Mouse (Mus musculus): ENCODE measurements around the gene Sbno1. TPM values are rescaled to one million over a fixed set of nuclear protein-coding genes. Genes with fewer than 3 reads are reported as not detected.
A peak's percentile ranks its signal among the peaks of the same experiment; 100 is the strongest.

The Sbno1 gene
- total RNA-seq (2012; rRNA removed) (38.8 and 39.3 TPM in 2 replicates), polyA plus RNA-seq (2012; ENCODE audit: insufficient read depth in 1 of 2, insufficient read length in 2 of 2, low read depth in 1 of 2, low replicate concordance in 2 of 2, missing spikeins in 1 of 2) (100 to 1,000 TPM in 1 of 2 experiments, 10 to 100 TPM in 1; 32.4 to 500 TPM)

DNA sequence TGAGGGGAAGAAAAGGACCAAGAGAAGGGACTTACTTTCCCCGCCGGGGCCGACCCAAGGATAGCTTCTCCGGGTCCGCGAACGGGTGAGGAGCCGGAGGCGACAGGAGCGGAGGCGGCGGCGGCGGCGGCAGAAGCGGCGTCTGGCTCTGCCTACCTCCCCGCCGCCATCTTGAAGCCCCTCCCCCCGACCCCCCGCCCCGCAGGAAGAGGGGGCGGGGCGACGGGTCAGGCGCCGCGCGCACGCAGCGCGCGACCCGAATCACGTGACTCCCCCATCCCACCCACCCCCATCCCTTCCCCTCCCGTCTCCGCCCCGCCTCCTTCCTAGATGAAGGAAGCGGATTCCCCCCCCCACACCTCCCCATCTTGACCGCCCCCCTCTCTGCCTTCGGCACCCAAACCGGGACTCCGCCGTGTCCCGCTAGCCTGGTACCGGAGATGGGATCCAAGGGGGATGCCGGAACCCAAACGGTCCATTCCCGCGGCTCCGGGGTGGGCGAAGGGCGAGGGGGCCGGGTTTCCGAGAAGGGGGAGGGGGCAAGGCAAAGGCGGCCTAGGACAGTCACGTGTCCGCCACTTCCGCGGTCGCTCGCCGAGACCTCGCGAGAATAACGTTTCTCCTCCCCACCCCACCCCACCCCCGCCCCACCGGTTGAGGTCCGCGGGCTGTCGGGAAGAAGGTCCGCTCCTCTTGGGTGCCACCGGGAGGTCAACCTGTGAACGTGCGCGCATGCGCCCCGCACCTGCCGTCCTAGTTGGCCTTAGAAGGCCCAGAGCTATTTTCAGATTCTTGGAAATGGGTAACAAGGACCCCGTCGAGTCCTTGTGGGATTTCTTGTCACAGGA, at the start of gene Sbno1:
Sbno1 (minus strand) TSS at position 590 of the 848 bp plus-strand sequence.
- Histone ChIP-seq H3K9ac (ENCODE audit: control insufficient read depth, low read depth, low read length, poor library complexity, severe bottlenecking) (peak within 1 kb of the TSS; percentile 100), H3K4me3 (ENCODE audit: control insufficient read depth in 1 of 2, insufficient read depth in 1 of 2, low read depth in 2 of 2, low read length in 2 of 2) (peak within 1 kb of the TSS; percentile 86 to 100), H3K27me3 (ENCODE audit: control insufficient read depth in 1 of 2, insufficient read depth in 2 of 2, low read length in 2 of 2) (no peaks in the 10 kb centered on the region), H3K79me2 (ENCODE audit: control insufficient read depth, insufficient read depth, low read length, poor library complexity) (peaks cover 47% of the 10 kb centered on the region), H3K27ac (ENCODE audit: control insufficient read depth, low read depth, low read length) (peak within 1 kb of the TSS; percentile 91), H3K36me3 (ENCODE audit: control insufficient read depth in 1 of 2, insufficient read depth in 2 of 2, low read length in 2 of 2) (peaks cover 0 to 30% of the 10 kb centered on the region in 2 experiments; a peak in 2 of 4 replicates), H3K4me1 (ENCODE audit: control insufficient read depth in 1 of 2, insufficient read depth in 2 of 2, low read length in 2 of 2) (peaks cover 7 to 9% of the 10 kb centered on the region in 2 experiments), H3K9me3 (replicated peaks; ENCODE audit: insufficient read depth, low read length) (no peaks in the 10 kb centered on the region)
- peak; percentile 97 for DNase-seq (ENCODE audit: low read depth, low spot score)
- TF ChIP-seq ETS1 (IDR thresholded peaks at IDR 0.05; ENCODE audit: low read depth, low read length) (0 out of 2 replicates have a peak, but pooled peaks have one; percentile 13), CTCF (IDR thresholded peaks at IDR 0.05 in 2 of 3, conservative IDR thresholded peaks at IDR 0.05 in 1 of 3; ENCODE audit: control insufficient read depth in 1 of 3, insufficient read depth in 1 of 3, low read depth in 2 of 3, low read length in 3 of 3, poor library complexity in 1 of 3, severe bottlenecking in 1 of 3) (peak in 1 of 3 experiments; percentile 15; a peak in 1 of 6 replicates), ELF1 (IDR thresholded peaks at IDR 0.05; ENCODE audit: low read depth, low read length) (peak; percentile 91), MXI1 (IDR thresholded peaks at IDR 0.05; ENCODE audit: low read depth, low read length) (peak; percentile 40), BHLHE40 (IDR thresholded peaks at IDR 0.05; ENCODE audit: borderline replicate concordance, low read depth, low read length) (peak; percentile 84), E2F4 (IDR thresholded peaks at IDR 0.05; ENCODE audit: borderline replicate concordance, low read depth, low read length) (no peak), USF1 (IDR thresholded peaks at IDR 0.05; ENCODE audit: low read depth, low read length) (peak; percentile 95), MYC (IDR thresholded peaks at IDR 0.05; ENCODE audit: low read depth, low read length) (peak; percentile 79; the same call in 1 of the 2 replicates), NELFE (IDR thresholded peaks at IDR 0.05; ENCODE audit: low read depth, low read length) (peak; percentile 58), JUND (IDR thresholded peaks at IDR 0.05; ENCODE audit: low read depth, low read length) (no peak), TCF12 (IDR thresholded peaks at IDR 0.05; ENCODE audit: low read depth, low read length) (peak; percentile 30; the same call in 1 of the 2 replicates), MAX (IDR thresholded peaks at IDR 0.05; ENCODE audit: low read length) (peak; percentile 73), POLR2A (IDR thresholded peaks at IDR 0.05; ENCODE audit: control insufficient read depth in 1 of 2, insufficient read depth in 1 of 2, low read depth in 1 of 2, low read length in 2 of 2, poor library complexity in 1 of 2) (peak; percentile 54 to 69), ZMIZ1 (IDR thresholded peaks at IDR 0.05; ENCODE audit: low read depth, low read length) (peak; percentile 11; the same call in 1 of the 2 replicates), HCFC1 (IDR thresholded peaks at IDR 0.05; ENCODE audit: low read depth, low read length) (peak; percentile 92), NRF1 (IDR thresholded peaks at IDR 0.05; ENCODE audit: insufficient read depth, low read depth, low read length, poor library complexity, severe bottlenecking) (peak; percentile 86), CHD2 (IDR thresholded peaks at IDR 0.05; ENCODE audit: low read length) (peak; percentile 91), TAL1 (IDR thresholded peaks at IDR 0.05; ENCODE audit: low read length) (no peak), EP300 (IDR thresholded peaks at IDR 0.05; ENCODE audit: low read depth in 1 of 2, low read length in 2 of 2) (no peak), POLR2AphosphoS5 (IDR thresholded peaks at IDR 0.05; ENCODE audit: borderline replicate concordance, low read depth, low read length) (no peak), USF2 (IDR thresholded peaks at IDR 0.05; ENCODE audit: borderline replicate concordance in 1 of 2, insufficient read depth in 1 of 2, low read depth in 1 of 2, low read length in 2 of 2) (peak in 1 of 2 experiments; percentile 72; a peak in 2 of 4 replicates), TBP (IDR thresholded peaks at IDR 0.05; ENCODE audit: low read depth, low read length) (0 out of 2 replicates have a peak, but pooled peaks have one; percentile 27), MAZ (IDR thresholded peaks at IDR 0.05; ENCODE audit: low read depth, low read length) (peak; percentile 98), POLR2AphosphoS2 (IDR thresholded peaks at IDR 0.05; ENCODE audit: low read length) (no peak; the same call in 1 of the 2 replicates), RCOR1 (IDR thresholded peaks at IDR 0.05; ENCODE audit: low read depth, low read length) (no peak)

Measured in MEL (cell line).